ENCODE assay signal across 8 mouse cellular contexts in the genomic region with DNA sequence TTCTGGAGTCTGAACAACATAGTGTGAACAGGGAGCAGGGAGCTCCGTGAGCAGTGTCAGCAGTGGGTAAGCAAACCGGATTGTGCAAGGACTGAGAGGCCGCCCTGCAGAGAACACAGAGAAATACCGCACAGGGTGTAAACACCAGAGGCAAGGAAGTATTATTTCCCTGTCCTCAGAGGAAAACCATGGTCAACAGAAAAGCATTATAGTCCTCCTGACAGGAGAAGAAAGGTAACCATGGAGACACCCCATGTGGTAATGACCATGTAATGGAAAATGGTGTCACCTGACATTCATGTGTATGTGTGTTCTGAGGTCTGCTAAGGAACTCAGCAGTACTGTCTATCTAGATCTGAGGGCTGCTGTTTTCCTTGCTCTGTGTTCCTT. TPM values are rescaled to one million over a fixed set of nuclear protein-coding genes. Genes with fewer than 3 reads are reported as not detected.
DNase-seq lines count a peak whose midpoint lies in the region; ATAC-seq and TF ChIP-seq lines count a peak whose summit lies in the region.

No protein-coding gene starts in this region.

- H3K36me3 ChIP-seq in heart, embryonic 10.5 days = no peaks in the 10 kb centered on the region
- no peaks in the 10 kb centered on the region for H3K36me3 ChIP-seq in limb, embryonic 12.5 days
- H3K36me3 ChIP-seq in midbrain, embryonic 14.5 days (ENCODE audit: control insufficient read depth, insufficient read depth, low read length) = no peaks in the 10 kb centered on the region

- peak; percentile 23 to 32 for DNase-seq in spleen, postnatal 36 days (ENCODE audit: low spot score in 2 of 2)
- no peak for DNase-seq in spleen, postnatal 14 days (ENCODE audit: low spot score in 2 of 2)
- DNase-seq in heart, embryonic 10.5 days (ENCODE audit: low spot score) = no peak
- DNase-seq in midbrain, embryonic 14.5 days = peak; percentile 72
- DNase-seq in ovary, adult 18-20 months (ENCODE audit: low spot score) = no peak
- DNase-seq in ovary, postnatal 14 days (ENCODE audit: low spot score) = no peak

- 0 out of 2 replicates have a peak overlapping the region, but pooled peaks have one; percentile 8 for H3K9ac ChIP-seq in limb, embryonic 12.5 days (replicated peaks)
- 0 out of 2 replicates have a peak overlapping the region, but pooled peaks have one; percentile 20 for H3K9ac ChIP-seq in midbrain, embryonic 14.5 days (replicated peaks; ENCODE audit: low read length)

- no peak overlapping the region for H3K4me2 ChIP-seq in limb, embryonic 12.5 days
- 0 out of 2 replicates have a peak overlapping the region, but pooled peaks have one; percentile 21 for H3K4me2 ChIP-seq in midbrain, embryonic 14.5 days (ENCODE audit: low read length)

- ATAC-seq in limb, embryonic 12.5 days (ENCODE audit: insufficient number of reproducible peaks, insufficient read depth, low FRiP score, low TSS enrichment, low read depth) = peak; percentile 77
- ATAC-seq in midbrain, embryonic 14.5 days (ENCODE audit: low FRiP score, low TSS enrichment) = peak; percentile 76

- TF ChIP-seq POLR2A in cortical plate, adult 2 months (IDR thresholded peaks at IDR 0.05; ENCODE audit: extremely low read depth, insufficient read depth, low read length) = no peak

- TF ChIP-seq CTCF in cortical plate, adult 2 months (IDR thresholded peaks at IDR 0.05; ENCODE audit: extremely low read depth, insufficient read depth, low read length) = no peak

- no peaks in the 10 kb centered on the region for H3K9me3 ChIP-seq in heart, embryonic 10.5 days
- no peaks in the 10 kb centered on the region for H3K9me3 ChIP-seq in limb, embryonic 12.5 days
- H3K9me3 ChIP-seq in midbrain, embryonic 14.5 days (ENCODE audit: control insufficient read depth, low read length) = no peaks in the 10 kb centered on the region

- no peak overlapping the region for H3K4me3 ChIP-seq in cortical plate, adult 2 months (ENCODE audit: insufficient read depth, low read length)
- no peak overlapping the region for H3K4me3 ChIP-seq in heart, embryonic 10.5 days
- H3K4me3 ChIP-seq in limb, embryonic 12.5 days (replicated peaks) = no peak overlapping the region
- no peak overlapping the region for H3K4me3 ChIP-seq in midbrain, embryonic 14.5 days (replicated peaks; ENCODE audit: low read depth, low read length)

- H3K27me3 ChIP-seq in heart, embryonic 10.5 days (ENCODE audit: insufficient read depth, poor library complexity, severe bottlenecking) = no peaks in the 10 kb centered on the region
- no peaks in the 10 kb centered on the region for H3K27me3 ChIP-seq in limb, embryonic 12.5 days
- H3K27me3 ChIP-seq in midbrain, embryonic 14.5 days (ENCODE audit: control insufficient read depth, insufficient read depth, low read length) = no peaks in the 10 kb centered on the region

- peak overlapping the region; percentile 94 for H3K27ac ChIP-seq in cortical plate, adult 2 months (ENCODE audit: insufficient read depth, low read length)
- peak overlapping the region; percentile 36 for H3K27ac ChIP-seq in heart, embryonic 10.5 days
- 0 out of 2 replicates have a peak overlapping the region, but pooled peaks have one; percentile 25 for H3K27ac ChIP-seq in limb, embryonic 12.5 days
- H3K27ac ChIP-seq in midbrain, embryonic 14.5 days (replicated peaks; ENCODE audit: low read depth, low read length) = peak overlapping the region; percentile 49

- H3K4me1 ChIP-seq in cortical plate, adult 2 months (ENCODE audit: control insufficient read depth, insufficient read depth, low read length) = peaks cover 1% of the 10 kb centered on the region; the same call in 1 of the 2 replicates
- H3K4me1 ChIP-seq in heart, embryonic 10.5 days = peaks cover 19% of the 10 kb centered on the region
- peaks cover 23% of the 10 kb centered on the region for H3K4me1 ChIP-seq in limb, embryonic 12.5 days (replicated peaks)
- H3K4me1 ChIP-seq in midbrain, embryonic 14.5 days (ENCODE audit: control insufficient read depth, insufficient read depth, low read length) = peaks cover 15% of the 10 kb centered on the region

- WGBS in heart, embryonic 10.5 days = 70% methylated on average over 4 of the region's 4 CpGs
- 52% methylated on average over 4 of the region's 4 CpGs for WGBS in limb, embryonic 12.5 days
- 8% methylated on average over 4 of the region's 4 CpGs for WGBS in midbrain, embryonic 14.5 days

RNA-seq across cellular contexts. Expression of a gene that starts 36.4 kb away (rescaled TPM):
- 33.0 and 33.1 TPM in 2 replicates for polyA plus RNA-seq in cortical plate, adult 2 months (2012; rRNA removed)
- 35.2 and 35.6 TPM in 2 replicates for polyA plus RNA-seq in heart, embryonic 10.5 days (2016; fragmentation: Nextera tagmentation; extraction: Ambion mirVana)
- polyA plus RNA-seq in limb, embryonic 12.5 days (2016; fragmentation: Nextera tagmentation; extraction: Ambion mirVana) = 44.2 and 44.9 TPM in 2 replicates
- polyA plus RNA-seq in midbrain, embryonic 14.5 days (2014; fragmentation: Nextera tagmentation; extraction: Ambion mirVana) = 41.9 and 47.5 TPM in 2 replicates

Comparison
In these comparisons a context has a peak if more than half of its experiments do, and no peak if none do; other contexts are left out.
1. DNase-seq: peak in spleen, postnatal 36 days (2 of 2) and midbrain, embryonic 14.5 days (single experiment); none in spleen, postnatal 14 days (0 of 2), heart, embryonic 10.5 days (single experiment), ovary, adult 18-20 months (single experiment) and ovary, postnatal 14 days (single experiment).
2. H3K27ac ChIP-seq: peak in every context shown above with its lines; median percentile 94 in cortical plate, adult 2 months; 49 in midbrain, embryonic 14.5 days; 36 in heart, embryonic 10.5 days; 25 in limb, embryonic 12.5 days.